Mouse (Mus musculus) MEL (cell line): ENCODE data around the gene Ell2. TPM values are rescaled to one million over a fixed set of nuclear protein-coding genes. Genes with fewer than 3 reads are reported as not detected.

ENCODE experiments used
- DNase-seq: peaks from one replicate; pipeline ENCODE4 v3.0.0; 2011; ENCODE audit warnings: low read depth, low spot score
- H3K27ac ChIP-seq: 2 replicates; pipeline ENCODE4 v1.5.1; 2012; ENCODE audit warnings: low read depth, mild to moderate bottlenecking, control low read depth, low read length, moderate library complexity; ENCODE audit not compliant: control insufficient read depth
- H3K27me3 ChIP-seq, 2 experiments: fragments of 150-350 bp in 1 of 2; sonication (generic) in 1 of 2; 2 replicates each; pipeline ENCODE4 v1.6.1; 2012; ENCODE audit warnings: low read length in 2 of 2, mild to moderate bottlenecking in 2 of 2, improper control_type of control experiment in 1 of 2, moderate library complexity in 1 of 2; ENCODE audit not compliant: insufficient read depth in 2 of 2, control insufficient read depth in 1 of 2
- H3K36me3 ChIP-seq, 2 experiments: 2 replicates each; pipeline ENCODE4 v1.6.1; 2012 to 2014; ENCODE audit warnings: low read length in 2 of 2, improper control_type of control experiment in 1 of 2, inconsistent platforms in 1 of 2, mild to moderate bottlenecking in 1 of 2; ENCODE audit not compliant: insufficient read depth in 2 of 2, control insufficient read depth in 1 of 2
- H3K4me1 ChIP-seq, 2 experiments: fragments of 150-350 bp in 1 of 2; sonication (generic) in 1 of 2; 2 replicates each; pipeline ENCODE4 v1.6.1; 2012; ENCODE audit warnings: low read length in 2 of 2, improper control_type of control experiment in 1 of 2, mild to moderate bottlenecking in 1 of 2; ENCODE audit not compliant: insufficient read depth in 2 of 2, control insufficient read depth in 1 of 2
- H3K4me3 ChIP-seq, 2 experiments: fragments of 150-350 bp in 1 of 2; sonication (generic) in 1 of 2; 2 replicates each; pipeline ENCODE4 v1.5.1; 2012; ENCODE audit warnings: low read depth in 2 of 2, low read length in 2 of 2, mild to moderate bottlenecking in 2 of 2, moderate library complexity in 2 of 2, control low read depth in 1 of 2, improper control_type of control experiment in 1 of 2; ENCODE audit not compliant: control insufficient read depth in 1 of 2, insufficient read depth in 1 of 2
- H3K79me2 ChIP-seq: 2 replicates; pipeline ENCODE4 v1.6.1; 2012; ENCODE audit warnings: mild to moderate bottlenecking, low read length, moderate library complexity; ENCODE audit not compliant: control insufficient read depth, poor library complexity, insufficient read depth
- H3K9ac ChIP-seq: 2 replicates; pipeline ENCODE4 v1.6.1; 2012; ENCODE audit warnings: low read depth, mild to moderate bottlenecking, control low read depth, low read length, moderate library complexity; ENCODE audit not compliant: control insufficient read depth, poor library complexity, severe bottlenecking
- H3K9me3 ChIP-seq: fragments of 150-350 bp; sonication (generic); replicated peaks from 2 replicates; pipeline ENCODE4 v1.6.1; 2012; ENCODE audit warnings: mild to moderate bottlenecking, low read length, improper control_type of control experiment, moderate library complexity; ENCODE audit not compliant: insufficient read depth
- CHD1 ChIP-seq: IDR thresholded peaks from 2 replicates; pipeline ENCODE4 v1.6.1; 2012; ENCODE audit warnings: low read depth, mild to moderate bottlenecking, inconsistent platforms, low read length, improper control_type of control experiment
- CHD2 ChIP-seq: IDR thresholded peaks from 2 replicates; pipeline ENCODE4 v1.6.1; 2011; ENCODE audit warnings: low read length, improper control_type of control experiment
- EP300 ChIP-seq, 2 experiments: IDR thresholded peaks; 2 replicates each; pipeline ENCODE4 v1.6.1; 2011; ENCODE audit warnings: improper control_type of control experiment in 2 of 2, low read length in 2 of 2, low read depth in 1 of 2, mild to moderate bottlenecking in 1 of 2
- GABPA ChIP-seq: IDR thresholded peaks from 2 replicates; pipeline ENCODE4 v1.6.1; 2012; ENCODE audit warnings: low read depth, mild to moderate bottlenecking, inconsistent platforms, low read length, improper control_type of control experiment, moderate library complexity
- GATA1 ChIP-seq: IDR thresholded peaks from 2 replicates; pipeline ENCODE4 v1.6.1; 2011; ENCODE audit warnings: low read depth, low read length, improper control_type of control experiment
- HCFC1 ChIP-seq: IDR thresholded peaks from 2 replicates; pipeline ENCODE4 v1.6.1; 2012; ENCODE audit warnings: low read depth, mild to moderate bottlenecking, inconsistent platforms, low read length, improper control_type of control experiment, moderate library complexity
- MAX ChIP-seq: IDR thresholded peaks from 2 replicates; pipeline ENCODE4 v1.6.1; 2011; ENCODE audit warnings: low read length, improper control_type of control experiment
- MXI1 ChIP-seq: IDR thresholded peaks from 2 replicates; pipeline ENCODE4 v1.6.1; 2011; ENCODE audit warnings: mild to moderate bottlenecking, low read depth, low read length, improper control_type of control experiment
- MYB ChIP-seq: IDR thresholded peaks from 2 replicates; pipeline ENCODE4 v1.6.1; 2011; ENCODE audit warnings: mild to moderate bottlenecking, low read depth, low read length, improper control_type of control experiment
- MYC ChIP-seq: IDR thresholded peaks from 2 replicates; pipeline ENCODE4 v1.6.1; 2011; ENCODE audit warnings: low read depth, mild to moderate bottlenecking, low read length, improper control_type of control experiment, moderate library complexity
- NELFE ChIP-seq: IDR thresholded peaks from 2 replicates; pipeline ENCODE4 v1.6.1; 2011; ENCODE audit warnings: low read depth, low read length, improper control_type of control experiment
- POLR2AphosphoS5 ChIP-seq: IDR thresholded peaks from 2 replicates; pipeline ENCODE4 v1.6.1; 2012; ENCODE audit warnings: low read depth, borderline replicate concordance, mild to moderate bottlenecking, inconsistent platforms, low read length, moderate library complexity, mixed read lengths
- RAD21 ChIP-seq: IDR thresholded peaks from 2 replicates; pipeline ENCODE4 v1.6.1; 2011; ENCODE audit warnings: mild to moderate bottlenecking, low read depth, low read length, improper control_type of control experiment
- RCOR1 ChIP-seq: IDR thresholded peaks from 2 replicates; pipeline ENCODE4 v1.6.1; 2012; ENCODE audit warnings: low read depth, mild to moderate bottlenecking, inconsistent platforms, low read length, improper control_type of control experiment
- SIN3A ChIP-seq: IDR thresholded peaks from 2 replicates; pipeline ENCODE4 v1.6.1; 2012; ENCODE audit warnings: low read length, improper control_type of control experiment, inconsistent platforms
- SMC3 ChIP-seq: IDR thresholded peaks from 2 replicates; pipeline ENCODE4 v1.6.1; 2011; ENCODE audit warnings: low read depth, low read length, improper control_type of control experiment
- TBP ChIP-seq: IDR thresholded peaks from 2 replicates; pipeline ENCODE4 v1.8.0; 2011; ENCODE audit warnings: low read depth, low read length, improper control_type of control experiment
- TCF12 ChIP-seq: IDR thresholded peaks from 2 replicates; pipeline ENCODE4 v1.6.1; 2014; ENCODE audit warnings: low read depth, mild to moderate bottlenecking, inconsistent platforms, low read length, improper control_type of control experiment, moderate library complexity
- UBTF ChIP-seq: IDR thresholded peaks from 2 replicates; pipeline ENCODE4 v1.6.1; 2012; ENCODE audit warnings: low read depth, mild to moderate bottlenecking, inconsistent platforms, low read length, improper control_type of control experiment, moderate library complexity, borderline replicate concordance; ENCODE audit not compliant: insufficient read depth
- USF2 ChIP-seq, 2 experiments: IDR thresholded peaks; 2 replicates each; pipeline ENCODE4 v1.6.1; 2011 to 2012; ENCODE audit warnings: improper control_type of control experiment in 2 of 2, low read length in 2 of 2, borderline replicate concordance in 1 of 2, inconsistent platforms in 1 of 2, low read depth in 1 of 2, mild to moderate bottlenecking in 1 of 2; ENCODE audit not compliant: insufficient read depth in 1 of 2
- polyA plus RNA-seq, 2 experiments: library from polyadenylated mRNA; stranded (reverse) in 1 of 2; unstranded in 1 of 2; fragments of >175 nt in 1 of 2; fragments of >200 nt in 1 of 2; gene quantifications; 2 replicates each; pipeline versions ENCODE4 v1.2.1 to v1.2.4; 2012; ENCODE audit warnings: low replicate concordance in 2 of 2, low read depth in 1 of 2; ENCODE audit not compliant: insufficient read length in 2 of 2, insufficient read depth in 1 of 2, missing spikeins in 1 of 2
- total RNA-seq: library from RNA; depleted of rRNA; stranded (reverse); fragments of 300-350 nt; gene quantifications from 2 replicates; pipeline ENCODE4 v1.2.3, GENCODE M21; 2012

Gene Ell2
- total and polyA plus RNA-seq, 3 experiments: 25.0 to 77.1 (median 52.5) TPM

- Histone ChIP-seq H3K9me3 (no peaks in the 10 kb centered on the region), H3K27ac (no peak overlapping the region), H3K9ac (no peak overlapping the region), H3K4me3 (no peak overlapping the region), H3K4me1 (peaks cover 3 to 7% of the 10 kb centered on the region in 2 experiments; a peak in 3 of 4 replicates), H3K27me3 (no peaks in the 10 kb centered on the region), H3K36me3 (peaks cover 9 to 17% of the 10 kb centered on the region in 2 experiments), H3K79me2 (no peaks in the 10 kb centered on the region)
- DNase-seq: no peak
- no peak for TF ChIP-seq TBP
- TF ChIP-seq SMC3: no peak
- TF ChIP-seq RCOR1: no peak
- TF ChIP-seq MAX: no peak
- TF ChIP-seq HCFC1: no peak
- no peak for TF ChIP-seq EP300 (IDR thresholded peaks at IDR 0.05; ENCODE audit: low read depth in 1 of 2, low read length in 2 of 2)
- TF ChIP-seq POLR2AphosphoS5: no peak
- TF ChIP-seq CHD1: no peak
- no peak for TF ChIP-seq USF2 (IDR thresholded peaks at IDR 0.05; ENCODE audit: borderline replicate concordance in 1 of 2, insufficient read depth in 1 of 2, low read depth in 1 of 2, low read length in 2 of 2)
- TF ChIP-seq UBTF: no peak
- TF ChIP-seq MYC: no peak
- TF ChIP-seq TCF12: no peak
These were observed 60.4 kb downstream of the Ell2 start for GRCm38 (mm10) chr13:75766967-75767366.

- H3K9ac ChIP-seq: no peak overlapping the region
- no peak for DNase-seq
- peaks cover 5 to 14% of the 10 kb centered on the region in 2 experiments for H3K36me3 ChIP-seq
- no peaks in the 10 kb centered on the region for H3K9me3 ChIP-seq
- peaks cover 7% of the 10 kb centered on the region in 2 experiments for H3K4me1 ChIP-seq
- TF ChIP-seq TBP (no peak), MYC (no peak), UBTF (no peak), GATA1 (no peak), CHD2 (no peak), MXI1 (no peak), GABPA (no peak), CHD1 (no peak), NELFE (no peak), EP300 (IDR thresholded peaks at IDR 0.05; ENCODE audit: low read depth in 1 of 2, low read length in 2 of 2) (no peak), RAD21 (no peak), SIN3A (no peak), MYB (no peak)
- H3K27ac ChIP-seq: no peak overlapping the region
- no peaks in the 10 kb centered on the region for H3K27me3 ChIP-seq
- no peak overlapping the region for H3K4me3 ChIP-seq
- no peaks in the 10 kb centered on the region for H3K79me2 ChIP-seq
These were observed 64.2 kb downstream of the Ell2 start for GRCm38 (mm10) chr13:75770744-75771143.
